Mouse (Mus musculus): ENCODE data around the gene Plekhg6. TPM values are rescaled to one million over a fixed set of nuclear protein-coding genes. Genes with fewer than 3 reads are reported as not detected.

The Plekhg6 gene
- total and polyA plus RNA-seq, 3 experiments = not detected

DNA sequence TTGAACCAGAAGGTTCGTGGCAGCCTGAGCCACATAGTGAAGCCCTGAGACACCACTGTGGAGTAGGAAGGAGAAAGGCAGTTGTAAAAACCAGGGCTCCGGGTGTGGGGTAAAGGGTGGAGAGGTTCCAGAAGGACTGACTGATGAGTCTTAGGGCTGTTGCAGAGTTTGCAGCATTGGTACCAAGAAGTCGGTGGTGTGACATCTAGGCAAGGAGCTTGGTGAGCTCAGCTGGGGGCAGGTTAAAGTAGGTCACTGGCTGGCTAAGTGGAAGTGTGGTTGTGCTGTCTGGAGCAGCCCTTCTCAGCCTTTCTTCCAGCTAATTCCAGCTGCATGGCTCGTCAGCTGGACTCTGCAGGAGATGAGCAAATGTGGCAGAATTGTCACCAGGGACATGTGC, 27.8 kb downstream of the Plekhg6 start:
- Histone ChIP-seq H3K4me3 (ENCODE audit: low read depth, low read length) (no peak overlapping the region), H3K4me1 (ENCODE audit: insufficient read depth, low read depth, low read length) (no peaks in the 10 kb centered on the region), H3K9me3 (replicated peaks) (peaks cover 72% of the 10 kb centered on the region), H3K27me3 (ENCODE audit: insufficient read depth, low read length) (no peaks in the 10 kb centered on the region), H3K36me3 (replicated peaks) (no peaks in the 10 kb centered on the region)
- TF ChIP-seq GATA1 (IDR thresholded peaks at IDR 0.05; ENCODE audit: borderline replicate concordance, low read length) (no peak), POLR2AphosphoS5 (IDR thresholded peaks at IDR 0.05; ENCODE audit: insufficient replicate concordance, low read depth, low read length) (no peak), GATA2 (IDR thresholded peaks at IDR 0.05; ENCODE audit: borderline replicate concordance, low read depth, low read length) (no peak), TAL1 (conservative IDR thresholded peaks at IDR 0.05; ENCODE audit: low read depth, low read length) (no peak)
- ATAC-seq (ENCODE audit: extremely low read depth, insufficient number of reproducible peaks, low FRiP score, poor library complexity, severe bottlenecking) (no peak), DNase-seq (ENCODE audit: low spot score) (no peak)

DNA sequence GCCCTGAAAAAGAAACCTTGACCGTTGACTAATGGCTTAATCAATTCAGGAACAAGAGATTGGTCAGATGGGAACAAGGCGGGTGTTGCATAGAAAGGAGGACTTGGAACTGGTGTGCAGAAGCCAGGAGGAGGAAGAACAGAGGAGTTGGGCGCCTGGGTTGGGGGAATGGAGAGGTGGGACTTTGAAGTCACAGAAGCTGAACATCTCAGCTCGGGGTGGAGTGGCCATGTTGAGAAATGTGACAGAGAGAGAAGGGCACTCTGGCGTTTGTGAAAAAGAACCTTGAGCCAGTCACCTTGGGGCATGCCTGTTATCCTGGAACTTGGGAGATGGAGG, 28.6 kb downstream of the Plekhg6 start:
- Histone ChIP-seq H3K27me3 (ENCODE audit: insufficient read depth, low read length) (no peaks in the 10 kb centered on the region), H3K36me3 (replicated peaks) (no peaks in the 10 kb centered on the region), H3K4me1 (ENCODE audit: insufficient read depth, low read depth, low read length) (no peaks in the 10 kb centered on the region), H3K4me3 (ENCODE audit: low read depth, low read length) (no peak overlapping the region), H3K9me3 (replicated peaks) (peaks cover 64% of the 10 kb centered on the region)
- no peak for TF ChIP-seq GATA2 (IDR thresholded peaks at IDR 0.05; ENCODE audit: borderline replicate concordance, low read depth, low read length)
- ATAC-seq (ENCODE audit: extremely low read depth, insufficient number of reproducible peaks, low FRiP score, poor library complexity, severe bottlenecking) (no peak), DNase-seq (ENCODE audit: low spot score) (no peak)

DNA sequence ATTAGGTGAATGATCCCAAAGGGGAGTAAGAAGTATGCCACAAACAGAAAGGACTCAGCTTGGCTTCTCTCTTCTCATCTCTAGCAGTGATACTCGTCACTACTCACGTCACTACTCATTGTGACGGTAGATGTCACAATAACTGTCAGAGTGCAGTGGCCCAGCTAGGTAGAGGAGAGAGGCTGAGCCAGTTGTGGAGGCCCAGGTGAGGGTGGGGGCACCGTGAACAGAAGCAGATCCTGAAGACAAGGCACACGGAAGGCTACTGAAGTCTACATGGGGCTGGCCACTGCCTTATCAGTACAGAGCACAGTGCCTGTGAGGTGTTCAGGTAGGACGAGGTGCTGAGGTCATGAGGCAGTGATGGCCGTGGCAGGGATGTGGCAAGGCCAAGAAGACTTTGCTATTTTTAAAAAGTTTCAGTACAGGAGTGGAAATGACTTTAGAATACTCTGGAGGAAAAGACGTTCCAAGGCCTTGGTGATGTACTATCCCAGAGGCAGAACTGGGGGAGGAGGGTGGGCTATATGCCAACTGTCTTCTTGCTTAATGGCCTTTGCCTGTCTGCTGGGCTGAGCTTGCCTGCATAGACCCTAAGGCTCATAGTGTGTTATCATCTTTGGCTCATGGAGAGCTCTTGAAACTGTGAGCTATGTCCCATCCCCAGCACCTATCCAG, 29.1 kb downstream of the Plekhg6 start:
- Histone ChIP-seq H3K4me3 (ENCODE audit: low read depth, low read length) (no peak overlapping the region), H3K9me3 (replicated peaks) (peaks cover 61% of the 10 kb centered on the region), H3K36me3 (replicated peaks) (no peaks in the 10 kb centered on the region), H3K27me3 (ENCODE audit: insufficient read depth, low read length) (no peaks in the 10 kb centered on the region), H3K4me1 (ENCODE audit: insufficient read depth, low read depth, low read length) (no peaks in the 10 kb centered on the region)
- TF ChIP-seq TAL1 (conservative IDR thresholded peaks at IDR 0.05; ENCODE audit: low read depth, low read length) (no peak), GATA1 (IDR thresholded peaks at IDR 0.05; ENCODE audit: borderline replicate concordance, low read length) (no peak), CTCF (IDR thresholded peaks at IDR 0.05; ENCODE audit: low read depth, low read length) (no peak), GATA2 (IDR thresholded peaks at IDR 0.05; ENCODE audit: borderline replicate concordance, low read depth, low read length) (no peak), POLR2AphosphoS5 (IDR thresholded peaks at IDR 0.05; ENCODE audit: insufficient replicate concordance, low read depth, low read length) (no peak)
- ATAC-seq (ENCODE audit: extremely low read depth, insufficient number of reproducible peaks, low FRiP score, poor library complexity, severe bottlenecking) (no peak), DNase-seq (ENCODE audit: low spot score) (no peak)

DNA sequence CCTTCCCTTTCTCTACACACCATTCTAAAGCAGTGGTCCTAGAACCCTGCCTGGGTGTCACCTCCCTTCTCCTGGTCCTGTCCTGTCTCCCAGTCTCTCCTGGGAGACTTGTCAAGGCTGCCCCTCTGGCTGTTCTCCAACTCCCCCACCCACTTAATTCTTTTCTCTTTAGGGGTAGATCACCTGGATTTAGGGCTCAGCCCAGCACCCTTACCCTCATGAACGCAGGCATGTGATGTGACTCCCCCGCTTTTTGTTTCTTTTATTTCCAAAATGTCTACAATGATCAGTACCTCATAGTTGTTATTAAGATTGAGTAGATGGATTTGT, 29.6 kb downstream of the Plekhg6 start:
- H3K36me3 ChIP-seq (replicated peaks) = no peaks in the 10 kb centered on the region
- H3K9me3 ChIP-seq (replicated peaks) = peaks cover 58% of the 10 kb centered on the region
- no peaks in the 10 kb centered on the region for H3K27me3 ChIP-seq (ENCODE audit: insufficient read depth, low read length)
- no peaks in the 10 kb centered on the region for H3K4me1 ChIP-seq (ENCODE audit: insufficient read depth, low read depth, low read length)
- no peak overlapping the region for H3K4me3 ChIP-seq (ENCODE audit: low read depth, low read length)
- no peak for TF ChIP-seq TAL1 (conservative IDR thresholded peaks at IDR 0.05; ENCODE audit: low read depth, low read length)
- no peak for TF ChIP-seq POLR2AphosphoS5 (IDR thresholded peaks at IDR 0.05; ENCODE audit: insufficient replicate concordance, low read depth, low read length)
- TF ChIP-seq GATA2 (IDR thresholded peaks at IDR 0.05; ENCODE audit: borderline replicate concordance, low read depth, low read length) = no peak
- no peak for TF ChIP-seq CTCF (IDR thresholded peaks at IDR 0.05; ENCODE audit: low read depth, low read length)
- no peak for TF ChIP-seq GATA1 (IDR thresholded peaks at IDR 0.05; ENCODE audit: borderline replicate concordance, low read length)
- DNase-seq (ENCODE audit: low spot score) (no peak), ATAC-seq (ENCODE audit: extremely low read depth, insufficient number of reproducible peaks, low FRiP score, poor library complexity, severe bottlenecking) (no peak)

DNA sequence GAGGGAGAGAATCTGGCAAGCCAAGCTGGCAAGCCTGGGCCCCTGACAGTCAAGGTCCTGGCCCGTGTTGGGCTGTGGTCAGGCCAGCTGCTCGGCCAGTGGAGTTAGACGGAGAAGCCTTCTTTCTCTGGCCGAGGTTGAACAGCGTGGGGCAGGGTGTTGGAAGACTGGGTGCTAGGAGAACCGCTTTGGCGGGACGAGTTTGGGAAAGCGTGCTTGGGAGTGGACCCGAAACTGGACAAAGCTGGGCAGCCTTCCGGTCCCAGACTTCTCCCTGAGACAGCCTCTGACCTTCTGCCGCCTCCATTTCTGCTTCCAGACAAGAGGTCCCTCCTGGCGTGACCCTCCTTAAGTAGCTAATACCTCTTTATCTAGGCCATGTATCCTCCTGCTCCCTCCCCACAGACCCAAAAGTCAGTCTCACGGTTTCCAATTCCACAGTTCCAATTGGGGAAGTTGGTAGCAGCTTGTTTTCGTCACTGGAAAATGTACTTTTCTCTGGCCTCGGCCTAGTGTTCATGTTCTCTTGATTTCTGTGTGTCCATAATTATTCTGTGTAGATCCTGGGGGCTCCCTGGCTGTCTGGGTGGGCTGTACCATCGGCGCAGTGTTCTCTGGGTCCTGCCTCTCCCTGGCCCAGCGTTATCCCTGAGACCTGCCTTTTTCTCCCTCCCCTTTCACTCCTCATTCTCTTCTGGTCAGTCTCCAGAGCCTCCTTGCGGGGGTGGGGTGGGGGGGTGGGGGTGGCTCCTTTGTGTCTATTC, 30.2 kb downstream of the Plekhg6 start:
- Histone ChIP-seq H3K27me3 (ENCODE audit: insufficient read depth, low read length) (no peaks in the 10 kb centered on the region), H3K9me3 (replicated peaks) (peaks cover 57% of the 10 kb centered on the region), H3K4me3 (ENCODE audit: low read depth, low read length) (no peak overlapping the region; the same call in 1 of the 2 replicates), H3K36me3 (replicated peaks) (no peaks in the 10 kb centered on the region), H3K4me1 (ENCODE audit: insufficient read depth, low read depth, low read length) (no peaks in the 10 kb centered on the region)
- no peak for DNase-seq (ENCODE audit: low spot score)
- no peak for ATAC-seq (ENCODE audit: extremely low read depth, insufficient number of reproducible peaks, low FRiP score, poor library complexity, severe bottlenecking)
- TF ChIP-seq TAL1 (conservative IDR thresholded peaks at IDR 0.05; ENCODE audit: low read depth, low read length) (no peak), GATA1 (IDR thresholded peaks at IDR 0.05; ENCODE audit: borderline replicate concordance, low read length) (no peak), GATA2 (IDR thresholded peaks at IDR 0.05; ENCODE audit: borderline replicate concordance, low read depth, low read length) (no peak), CTCF (IDR thresholded peaks at IDR 0.05; ENCODE audit: low read depth, low read length) (no peak), POLR2AphosphoS5 (IDR thresholded peaks at IDR 0.05; ENCODE audit: insufficient replicate concordance, low read depth, low read length) (no peak)

DNA sequence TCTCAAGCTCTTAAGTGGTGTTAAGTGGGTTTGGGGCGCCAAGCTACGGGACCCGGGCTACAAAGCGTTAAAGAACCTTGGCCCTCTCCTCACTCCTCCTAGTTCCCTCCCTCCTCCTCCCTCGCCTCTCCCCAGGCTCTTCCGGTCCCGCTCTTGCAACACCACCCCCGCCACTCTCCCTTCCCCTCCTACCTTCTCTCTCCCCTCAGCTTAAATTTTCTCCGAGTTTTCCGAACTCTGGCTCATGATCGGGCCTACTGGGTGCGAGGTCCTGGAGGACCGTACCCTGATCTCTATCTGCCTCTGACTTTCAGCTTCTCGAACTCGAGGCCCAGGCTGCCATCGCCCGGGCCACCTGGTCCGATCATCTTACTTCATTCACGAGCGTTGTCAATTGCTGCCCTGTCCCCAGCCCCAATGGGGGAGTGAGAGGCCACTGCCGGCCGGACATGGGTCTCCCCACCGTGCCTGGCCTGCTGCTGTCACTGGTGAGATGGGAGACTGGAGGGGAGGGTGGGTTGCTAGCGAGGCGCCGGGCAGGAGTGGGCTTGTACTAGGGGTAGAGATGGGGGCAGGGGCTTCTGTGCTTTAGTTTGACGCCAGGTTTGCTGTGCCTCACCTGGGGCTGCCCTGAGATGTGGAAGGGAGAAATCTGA, 30.9 kb downstream of the Plekhg6 start:
- no peaks in the 10 kb centered on the region for H3K4me1 ChIP-seq (ENCODE audit: insufficient read depth, low read depth, low read length)

More for the DNA sequence above, 30.9 kb downstream of the Plekhg6 start:
- DNase-seq (ENCODE audit: low spot score) = no peak
- Histone ChIP-seq H3K4me3 (ENCODE audit: low read depth, low read length) (no peak overlapping the region; the same call in 1 of the 2 replicates), H3K27me3 (ENCODE audit: insufficient read depth, low read length) (no peaks in the 10 kb centered on the region), H3K9me3 (replicated peaks) (peaks cover 56% of the 10 kb centered on the region), H3K36me3 (replicated peaks) (no peaks in the 10 kb centered on the region)
- no peak for ATAC-seq (ENCODE audit: extremely low read depth, insufficient number of reproducible peaks, low FRiP score, poor library complexity, severe bottlenecking)
- TF ChIP-seq CTCF (IDR thresholded peaks at IDR 0.05; ENCODE audit: low read depth, low read length) = no peak
